Mouse (Mus musculus): ENCODE data around the gene P2rx1. TPM values are rescaled to one million over a fixed set of nuclear protein-coding genes. Genes with fewer than 3 reads are reported as not detected.

The P2rx1 gene
- total RNA-seq (2023) = 10 to 100 TPM; 10.7 to 10.8 TPM

GRCm38 (mm10) chr11:72998771-72999170 is at the start of gene P2rx1:
Gene P2rx1, plus strand, starts transcription at chr11:72999103.

GRCm38 (mm10) chr11:72961072-72961980 is 37.6 kb upstream of the P2rx1 start, which contains the start of gene Atp2a3:
Gene Atp2a3, plus strand, starts transcription at chr11:72961169.

GRCm38 (mm10) chr11:73018471-73019146 is 19.7 kb downstream of the P2rx1 start, which contains the start of gene Camkk1:
Gene Camkk1, plus strand, starts transcription at chr11:73019008.

GRCm38 (mm10) chr11:73047542-73047996 is 48.7 kb downstream of the P2rx1 start, which contains the start of gene Ncbp3:
Gene Ncbp3, plus strand, starts transcription at chr11:73047783.

Other genes starting within 250 kb of the P2rx1 start
- 1 to 10 TPM; 6.9 to 9.3 TPM for gene Cyb5d2, start 203.0 kb upstream of the P2rx1 start, total RNA-seq (2023)
- 10 to 100 TPM; 64.6 to 69.9 TPM for gene Zzef1, start 202.9 kb upstream of the P2rx1 start, total RNA-seq (2023)
- 100 to 1,000 TPM; 279 to 289 TPM for gene Atp2a3, start 37.9 kb upstream of the P2rx1 start, total RNA-seq (2023)
- gene Camkk1, start 19.9 kb downstream of the P2rx1 start, total RNA-seq (2023) = 1 to 10 TPM; 6.7 to 7.1 TPM
- gene Ncbp3, start 48.7 kb downstream of the P2rx1 start, total RNA-seq (2023) = 10 to 100 TPM; 13.6 to 14.7 TPM
- gene Itgae, start 91.5 kb downstream of the P2rx1 start, total RNA-seq (2023) = under 1 TPM in 1 of 2 experiments, not detected in 1; 0.09 TPM
- 10 to 100 TPM in 1 of 2 experiments, 1 to 10 TPM in 1; 8.9 to 11.9 TPM for gene Haspin, start 139.2 kb downstream of the P2rx1 start, total RNA-seq (2023)
- not detected for gene P2rx5, start 161.3 kb downstream of the P2rx1 start, total RNA-seq (2023)
- gene Emc6, start 177.9 kb downstream of the P2rx1 start, total RNA-seq (2023) = 10 to 100 TPM; 20.7 to 22.7 TPM
- gene Tax1bp3, start 178.0 kb downstream of the P2rx1 start, total RNA-seq (2023) = 10 to 100 TPM; 16.3 to 18.2 TPM
- 10 to 100 TPM; 15.1 to 18.7 TPM for gene Ctns, start 199.9 kb downstream of the P2rx1 start, total RNA-seq (2023)
- gene Shpk, start 200.4 kb downstream of the P2rx1 start, total RNA-seq (2023) = 1 to 10 TPM; 1.3 to 1.8 TPM
- not detected for gene Trpv1, start 235.2 kb downstream of the P2rx1 start, total RNA-seq (2023)

Data from neutrophil, adult 59 days (primary cell).